Mouse (Mus musculus) small intestine, adult 2 months (tissue): ENCODE measurements around the gene Fyn.

Source experiments
- CTCF ChIP-seq: fragments of 200-500 bp; IDR thresholded peaks from 2 replicates; pipeline ENCODE4 v1.5.1; 2012; ENCODE audit warnings: low read depth, mild to moderate bottlenecking, control low read depth, inconsistent platforms, low read length, moderate library complexity, mixed read lengths; ENCODE audit not compliant: insufficient replicate concordance, insufficient read length; ENCODE audit errors: extremely low read depth
- POLR2A ChIP-seq: fragments of 200-500 bp; IDR thresholded peaks from 2 replicates; pipeline ENCODE4 v1.6.1; 2012; ENCODE audit warnings: low read depth, mild to moderate bottlenecking, control low read depth, inconsistent platforms, low read length, moderate library complexity

DNA sequence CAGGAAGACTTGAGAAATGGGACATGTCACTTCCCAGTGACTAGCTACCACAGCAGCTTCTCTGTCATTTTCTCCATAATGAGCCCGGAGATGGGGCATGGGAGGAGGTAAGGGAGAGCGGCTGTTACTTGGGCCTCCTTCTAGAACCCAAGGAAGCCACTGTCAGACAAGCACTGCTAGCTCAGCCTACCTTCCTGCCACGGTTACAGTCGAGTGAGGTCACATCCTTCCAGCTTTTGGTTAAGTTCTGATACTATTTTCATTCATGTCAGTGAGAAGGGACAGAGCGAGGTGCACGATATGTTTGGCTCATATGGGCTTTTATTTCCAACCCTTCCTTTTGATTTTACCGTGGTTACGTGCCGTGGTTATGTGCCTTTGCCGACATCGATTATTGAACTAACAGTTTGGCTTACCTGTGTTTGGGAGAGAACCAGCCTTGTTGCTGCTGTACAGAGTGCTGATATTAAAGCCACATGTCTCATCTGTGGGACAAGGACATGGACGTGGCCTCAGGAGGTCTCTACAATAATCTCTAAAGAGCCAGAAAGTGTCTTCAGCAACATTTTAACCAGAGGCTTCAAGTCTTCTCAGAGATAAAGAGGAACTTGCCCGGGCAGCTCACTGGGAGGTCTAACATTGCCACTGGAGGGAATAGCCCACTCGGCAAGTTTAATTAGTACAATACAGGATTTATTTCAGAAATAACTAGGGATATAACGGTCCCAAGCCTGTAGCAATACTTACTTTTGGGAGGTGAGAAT, 87.4 kb downstream of the Fyn start:
- no peak for TF ChIP-seq POLR2A
- TF ChIP-seq CTCF = no peak
